Mouse (Mus musculus) adrenal gland, postnatal 36 days (tissue): ENCODE data around the gene Olfr1111. TPM values are rescaled to one million over a fixed set of nuclear protein-coding genes. Genes with fewer than 3 reads are reported as not detected.
"Not testable (repeated sequence)": the region's sequence is repeated elsewhere in the genome, so short reads cannot be mapped to it uniquely, and the experiment has no call there.

ENCODE experiments used
- DNase-seq, 2 experiments: peaks; one replicate each; pipeline ENCODE4 v3.0.0; 2021; ENCODE audit warnings: mixed read lengths in 1 of 2
- long read RNA-seq, 2 experiments: library from polyadenylated mRNA; stranded (forward); transcript quantifications; one replicate each; pipeline ENCODE4 v2.0.0; 2021; ENCODE audit warnings: borderline sequencing depth in 2 of 2
- total RNA-seq, 2 experiments: library from RNA; stranded (reverse); gene quantifications; 2 replicates each; pipeline ENCODE4 v1.2.3; 2021

Gene Olfr1111
- not detected for total RNA-seq
- long read RNA-seq, experiment 1: 0 reads
- long read RNA-seq, experiment 2: 0 reads

DNA sequence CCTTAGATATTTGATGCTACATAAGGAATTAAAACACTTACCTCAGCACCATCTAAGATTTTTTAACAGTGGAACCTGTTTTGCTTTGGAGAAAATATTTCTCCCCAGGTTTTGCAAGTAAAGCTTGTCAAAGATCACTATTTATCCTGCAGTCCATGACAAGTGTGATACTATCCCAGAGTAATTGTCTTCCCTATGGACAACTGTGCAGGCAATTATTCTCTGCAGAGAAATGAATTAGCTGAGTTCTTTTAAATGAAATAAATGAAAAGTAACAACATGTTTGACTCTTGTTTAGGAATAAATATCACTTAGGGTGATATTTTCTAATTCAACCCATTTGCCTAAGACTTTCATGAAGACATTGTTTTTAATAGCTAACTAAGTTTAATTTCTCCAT, at the start of gene Olfr1111:
Gene Olfr1111, minus strand, starts transcription at position 101 of the 400 bp plus-strand sequence.
- no peak for DNase-seq

DNA sequence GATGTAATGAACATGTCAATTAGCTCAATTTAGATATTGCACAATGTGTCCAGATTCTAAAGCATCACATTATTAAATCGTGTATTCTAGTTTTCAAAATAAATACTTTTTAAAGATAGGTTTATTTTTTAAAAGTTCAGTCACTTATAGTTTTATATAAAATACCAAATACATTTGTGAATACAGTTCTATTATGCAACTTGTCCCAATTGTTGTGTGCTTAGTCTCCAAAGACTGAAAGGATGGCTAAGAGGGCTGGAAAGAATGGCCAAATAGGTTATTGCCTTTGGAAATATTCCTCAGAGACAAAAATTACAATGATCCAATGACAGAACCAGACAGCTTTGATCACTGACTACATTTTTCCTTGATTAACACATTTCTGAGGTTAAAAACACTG, 35.1 kb upstream of the Olfr1111 start, which contains the start of gene Olfr1112:
Gene Olfr1112, plus strand, starts transcription at position 301 of the 400 bp plus-strand sequence.
- no peak for DNase-seq

DNA sequence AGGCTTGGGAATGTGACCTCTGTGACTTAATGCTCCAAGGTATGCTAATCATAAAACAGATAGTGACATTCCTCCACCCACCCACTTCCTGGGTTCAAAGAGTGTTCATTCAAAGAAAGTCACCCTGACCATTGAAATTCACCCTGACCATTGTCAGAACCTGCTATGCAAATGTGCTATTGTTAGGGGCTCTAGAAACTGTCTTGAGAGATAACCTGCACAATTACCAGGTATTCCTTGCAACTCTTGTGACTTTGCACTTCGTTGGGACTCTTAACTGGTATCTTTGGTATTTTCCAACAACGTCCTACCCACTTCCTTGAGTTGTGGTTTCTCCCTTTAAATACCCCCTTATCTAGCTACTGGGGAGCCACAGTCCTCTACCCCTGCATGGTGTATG, 15.3 kb upstream of the Olfr1111 start:
- DNase-seq: not testable (repeated sequence)

DNA sequence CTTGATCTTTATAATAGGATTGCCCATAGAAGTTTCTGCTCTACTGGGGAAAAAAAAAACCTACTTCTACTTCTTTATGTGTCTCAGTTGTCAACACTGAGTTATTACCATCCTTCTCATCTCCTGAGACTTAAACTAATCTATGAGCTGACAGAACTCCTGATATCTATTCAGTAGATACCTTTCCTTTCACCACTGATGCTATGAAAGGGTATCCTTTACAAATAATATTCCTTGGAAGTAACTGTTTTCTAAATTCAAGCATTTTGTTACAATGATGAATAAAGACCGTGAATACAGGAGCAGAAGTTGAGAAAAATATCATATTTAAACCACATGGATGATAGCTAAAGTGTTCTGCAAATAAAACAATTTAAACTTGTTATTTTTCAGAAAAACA, 12.2 kb downstream of the Olfr1111 start, which contains the start of gene Olfr1110:
Gene Olfr1110, minus strand, starts transcription at position 101 of the 400 bp plus-strand sequence.
- no peak for DNase-seq

DNA sequence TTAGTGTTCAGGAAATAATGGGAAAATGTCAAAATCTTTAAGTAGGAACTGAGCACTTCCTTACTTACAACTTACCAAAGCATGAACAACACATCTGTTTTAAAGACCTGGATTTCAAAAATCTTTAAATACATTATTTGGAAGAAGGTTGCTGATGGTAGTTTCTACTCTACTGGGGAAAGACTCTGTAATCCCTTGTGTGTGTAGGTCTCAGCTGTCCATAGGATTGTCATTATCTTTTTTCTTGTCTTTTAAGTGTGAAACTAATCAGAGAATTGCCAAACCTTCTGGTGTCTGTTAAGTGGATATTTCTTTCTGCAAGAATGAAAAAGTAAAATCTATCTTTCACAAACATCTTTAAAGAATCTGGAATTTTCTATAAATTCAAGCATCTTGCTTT, 38.0 kb downstream of the Olfr1111 start, which contains the start of gene Olfr259:
Gene Olfr259, minus strand, starts transcription at position 101 of the 400 bp plus-strand sequence.
- DNase-seq: no peak

Other genes starting within 250 kb of the Olfr1111 start
- not detected for gene Olfr1098, start 228.1 kb downstream of the Olfr1111 start, total RNA-seq
- not detected for gene Olfr1099, start 191.9 kb downstream of the Olfr1111 start, total RNA-seq
- gene Olfr1100, start 172.7 kb downstream of the Olfr1111 start, total RNA-seq: not detected
- not detected for gene Olfr1101, start 161.4 kb downstream of the Olfr1111 start, total RNA-seq
- not detected for gene Olfr1102, start 154.2 kb downstream of the Olfr1111 start, total RNA-seq
- not detected for gene Olfr1104, start 125.5 kb downstream of the Olfr1111 start, total RNA-seq
- not detected for gene Olfr1105, start 116.1 kb downstream of the Olfr1111 start, total RNA-seq
- not detected for gene Olfr1106, start 100.4 kb downstream of the Olfr1111 start, total RNA-seq
- gene Olfr1107, start 76.8 kb downstream of the Olfr1111 start, total RNA-seq: not detected
- gene Olfr1109, start 56.6 kb downstream of the Olfr1111 start, total RNA-seq: not detected
- not detected for gene Olfr259, start 38.1 kb downstream of the Olfr1111 start, total RNA-seq
- not detected for gene Olfr1110, start 12.3 kb downstream of the Olfr1111 start, total RNA-seq
- gene Olfr1112, start 35.2 kb upstream of the Olfr1111 start, total RNA-seq: not detected
- gene Olfr1113, start 56.3 kb upstream of the Olfr1111 start, total RNA-seq: not detected
- gene Olfr1115, start 95.4 kb upstream of the Olfr1111 start, total RNA-seq: not detected
- gene Olfr1116, start 114.9 kb upstream of the Olfr1111 start, total RNA-seq: not detected
- not detected for gene Olfr1118, start 155.0 kb upstream of the Olfr1111 start, total RNA-seq
- not detected for gene Olfr1120, start 202.2 kb upstream of the Olfr1111 start, total RNA-seq
- gene Olfr1121, start 217.3 kb upstream of the Olfr1111 start, total RNA-seq: not detected
- under 1 TPM in 1 of 2 experiments, not detected in 1; 0.07 TPM for gene Olfr1122, start 233.2 kb upstream of the Olfr1111 start, total RNA-seq